Mouse (Mus musculus): ENCODE results near the gene Nova1.

DNA sequence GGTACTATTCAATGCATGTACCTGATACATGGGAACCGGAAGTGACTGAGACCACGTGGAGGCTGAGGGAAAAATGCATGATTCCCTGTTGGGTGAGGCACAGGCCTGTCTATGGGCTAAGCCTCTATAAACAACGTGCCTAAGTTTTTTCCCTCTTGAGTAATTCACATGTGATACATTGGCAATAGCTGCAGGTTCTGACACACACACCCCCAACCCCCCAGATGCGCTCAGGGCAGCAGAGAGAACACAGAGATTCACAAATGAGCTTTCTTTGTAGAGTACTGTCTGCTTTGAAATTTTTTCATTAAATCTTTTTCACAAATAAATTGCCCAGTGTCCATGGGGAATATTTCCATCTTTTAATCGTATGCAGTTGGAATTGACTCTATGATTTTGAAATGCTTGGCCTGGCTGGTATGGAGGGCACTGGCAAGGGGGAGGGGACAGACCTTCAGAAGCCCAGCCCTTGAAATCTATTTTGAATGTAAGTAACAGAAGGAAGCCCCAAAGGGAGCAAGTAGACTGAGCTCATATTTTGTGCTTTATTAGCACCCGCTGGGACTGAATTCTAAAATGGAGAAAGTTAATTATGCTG, 173.3 kb downstream of the Nova1 start:
- TF ChIP-seq CTCF (IDR thresholded peaks at IDR 0.05; ENCODE audit: low read depth) (no peak), EP300 (optimal IDR thresholded peaks at IDR 0.05) (no peak)

All from stomach, postnatal 0 days (tissue).